Mouse (Mus musculus): ENCODE measurements at regions not wholly inside any gene's neighbourhood (a gene's known extent, or its start where the extent isn't known, plus 50 kb on each side); places are given as distances from the start of the nearest gene placed in this dataset.
A peak's percentile ranks its signal among the peaks of the same experiment; 100 is the strongest.

DNA sequence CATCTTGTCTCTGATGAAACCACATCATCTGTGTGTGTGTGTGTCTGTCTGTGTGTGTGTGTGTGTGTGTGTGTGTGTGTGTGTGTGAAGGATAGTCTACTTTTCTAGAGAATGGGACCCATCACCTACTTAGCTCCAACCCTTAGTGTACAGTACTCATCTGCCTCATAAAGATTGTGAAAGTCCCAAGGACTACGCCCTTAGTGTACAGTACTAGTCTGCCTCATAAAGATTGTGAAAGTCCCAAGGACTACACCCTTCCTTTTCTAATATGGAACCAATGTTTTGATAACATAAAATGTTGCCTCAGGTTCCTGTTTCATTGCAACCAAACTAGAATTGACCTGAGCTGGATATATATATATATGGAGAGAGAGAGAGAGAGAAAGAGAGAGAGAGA, 323.9 kb upstream of the Rnaseh2b start:
- H3K4me1 ChIP-seq (ENCODE audit: control insufficient read depth in 1 of 2, insufficient read depth in 2 of 2, low read length in 2 of 2), result peaks cover 0 to 12% of the 10 kb centered on the region in 2 experiments; a peak in 3 of 4 replicates
- no peaks in the 10 kb centered on the region for H3K9me3 ChIP-seq (replicated peaks; ENCODE audit: insufficient read depth, low read length)
- H3K36me3 ChIP-seq (ENCODE audit: control insufficient read depth in 1 of 2, insufficient read depth in 2 of 2, low read length in 2 of 2), result peaks cover 0 to 10% of the 10 kb centered on the region in 2 experiments; a peak in 2 of 4 replicates
- no peak overlapping the region; the same call in 1 of the 2 replicates for H3K27ac ChIP-seq (ENCODE audit: control insufficient read depth, low read depth, low read length)
- DNase-seq (ENCODE audit: low read depth, low spot score), result peak; percentile 51
- TF ChIP-seq ZC3H11A (IDR thresholded peaks at IDR 0.05; ENCODE audit: low read depth, low read length), result no peak
- TF ChIP-seq EP300 (IDR thresholded peaks at IDR 0.05; ENCODE audit: low read depth in 1 of 2, low read length in 2 of 2), result peak; percentile 57 to 66
- no peak for TF ChIP-seq POLR2AphosphoS5 (IDR thresholded peaks at IDR 0.05; ENCODE audit: borderline replicate concordance, low read depth, low read length)
- TF ChIP-seq MYC (IDR thresholded peaks at IDR 0.05; ENCODE audit: low read depth, low read length), result no peak
- no peak for TF ChIP-seq POLR2A (IDR thresholded peaks at IDR 0.05; ENCODE audit: control insufficient read depth in 1 of 2, insufficient read depth in 1 of 2, low read depth in 1 of 2, low read length in 2 of 2, poor library complexity in 1 of 2)
- no peak for TF ChIP-seq RCOR1 (IDR thresholded peaks at IDR 0.05; ENCODE audit: low read depth, low read length)
- no peak for TF ChIP-seq MEF2A (IDR thresholded peaks at IDR 0.05; ENCODE audit: extremely low read depth, insufficient replicate concordance, low read depth, low read length, poor library complexity, severe bottlenecking)
- no peak for TF ChIP-seq HCFC1 (IDR thresholded peaks at IDR 0.05; ENCODE audit: low read depth, low read length)
- no peak for TF ChIP-seq RAD21 (IDR thresholded peaks at IDR 0.05; ENCODE audit: low read depth, low read length)
- TF ChIP-seq GABPA (IDR thresholded peaks at IDR 0.05; ENCODE audit: low read depth, low read length), result no peak
- TF ChIP-seq TBP (IDR thresholded peaks at IDR 0.05; ENCODE audit: low read depth, low read length), result no peak
- 0 out of 2 replicates have a peak, but pooled peaks have one; percentile 24 for TF ChIP-seq JUND (IDR thresholded peaks at IDR 0.05; ENCODE audit: low read depth, low read length)
- peak; percentile 44; the same call in 1 of the 2 replicates for TF ChIP-seq TAL1 (IDR thresholded peaks at IDR 0.05; ENCODE audit: low read length)
- TF ChIP-seq CHD1 (IDR thresholded peaks at IDR 0.05; ENCODE audit: low read depth, low read length), result no peak
- no peak for TF ChIP-seq TCF12 (IDR thresholded peaks at IDR 0.05; ENCODE audit: low read depth, low read length)
- H3K4me3 ChIP-seq (ENCODE audit: control insufficient read depth in 1 of 2, insufficient read depth in 1 of 2, low read depth in 2 of 2, low read length in 2 of 2), result no peak overlapping the region
- H3K27me3 ChIP-seq (ENCODE audit: control insufficient read depth in 1 of 2, insufficient read depth in 2 of 2, low read length in 2 of 2), result no peaks in the 10 kb centered on the region
- H3K9ac ChIP-seq (ENCODE audit: control insufficient read depth, low read depth, low read length, poor library complexity, severe bottlenecking), result no peak overlapping the region
- H3K79me2 ChIP-seq (ENCODE audit: control insufficient read depth, insufficient read depth, low read length, poor library complexity), result no peaks in the 10 kb centered on the region

DNA sequence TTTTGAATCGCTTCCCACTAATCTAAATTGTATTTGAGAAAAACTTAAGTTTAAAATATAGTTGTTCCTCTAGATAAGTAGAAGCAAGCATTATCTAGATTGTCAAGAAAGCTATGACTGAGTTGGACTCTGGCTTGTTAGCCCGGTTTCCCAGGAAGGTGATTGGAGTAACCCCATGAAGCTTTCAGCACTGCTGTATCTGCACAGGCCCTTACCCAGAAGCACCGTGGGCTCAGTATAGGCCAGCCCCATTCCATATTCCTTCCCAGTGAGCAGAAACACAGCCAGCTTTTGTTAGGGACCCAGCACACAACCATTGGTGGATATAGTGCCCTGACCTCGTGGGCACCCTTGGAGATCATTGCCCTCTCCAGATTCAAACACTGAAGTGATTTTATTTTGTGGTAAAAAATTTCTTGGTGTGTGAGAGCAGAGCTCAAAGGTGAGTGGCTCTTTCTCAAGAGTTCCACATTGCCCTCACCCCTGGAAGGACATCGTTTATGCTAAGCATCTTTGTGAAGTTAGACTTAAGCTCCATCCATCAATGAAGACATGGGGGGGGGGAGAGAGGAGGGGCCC, 323.3 kb upstream of the Rnaseh2b start:
- Histone ChIP-seq H3K4me3 (ENCODE audit: control insufficient read depth in 1 of 2, insufficient read depth in 1 of 2, low read depth in 2 of 2, low read length in 2 of 2) (no peak overlapping the region), H3K79me2 (ENCODE audit: control insufficient read depth, insufficient read depth, low read length, poor library complexity) (no peaks in the 10 kb centered on the region), H3K9ac (ENCODE audit: control insufficient read depth, low read depth, low read length, poor library complexity, severe bottlenecking) (no peak overlapping the region), H3K4me1 (ENCODE audit: control insufficient read depth in 1 of 2, insufficient read depth in 2 of 2, low read length in 2 of 2) (peaks cover 0 to 12% of the 10 kb centered on the region in 2 experiments; a peak in 3 of 4 replicates), H3K27me3 (ENCODE audit: control insufficient read depth in 1 of 2, insufficient read depth in 2 of 2, low read length in 2 of 2) (no peaks in the 10 kb centered on the region), H3K27ac (ENCODE audit: control insufficient read depth, low read depth, low read length) (0 out of 2 replicates have a peak overlapping the region, but pooled peaks have one; percentile 23), H3K36me3 (ENCODE audit: control insufficient read depth in 1 of 2, insufficient read depth in 2 of 2, low read length in 2 of 2) (peaks cover 0 to 10% of the 10 kb centered on the region in 2 experiments; a peak in 2 of 4 replicates), H3K9me3 (replicated peaks; ENCODE audit: insufficient read depth, low read length) (no peaks in the 10 kb centered on the region)
- peak; percentile 23 for DNase-seq (ENCODE audit: low read depth, low spot score)
- no peak for TF ChIP-seq POLR2AphosphoS5 (IDR thresholded peaks at IDR 0.05; ENCODE audit: borderline replicate concordance, low read depth, low read length)
- no peak for TF ChIP-seq E2F4 (IDR thresholded peaks at IDR 0.05; ENCODE audit: borderline replicate concordance, low read depth, low read length)
- no peak for TF ChIP-seq NRF1 (IDR thresholded peaks at IDR 0.05; ENCODE audit: insufficient read depth, low read depth, low read length, poor library complexity, severe bottlenecking)
- no peak for TF ChIP-seq ELF1 (IDR thresholded peaks at IDR 0.05; ENCODE audit: low read depth, low read length)
- TF ChIP-seq MAFK (IDR thresholded peaks at IDR 0.05; ENCODE audit: borderline replicate concordance, low read depth, low read length), result no peak
- TF ChIP-seq ZC3H11A (IDR thresholded peaks at IDR 0.05; ENCODE audit: low read depth, low read length), result no peak
- no peak for TF ChIP-seq MEF2A (IDR thresholded peaks at IDR 0.05; ENCODE audit: extremely low read depth, insufficient replicate concordance, low read depth, low read length, poor library complexity, severe bottlenecking)

Measured in MEL (cell line).